Mouse (Mus musculus): ENCODE measurements at regions not wholly inside any gene's neighbourhood (a gene's known extent, or its start where the extent isn't known, plus 50 kb on each side); places are given as distances from the start of the nearest gene placed in this dataset.

- no peak for TF ChIP-seq ZNF384 (IDR thresholded peaks at IDR 0.05; ENCODE audit: low read depth, low read length)
- TF ChIP-seq MAFK (IDR thresholded peaks at IDR 0.05; ENCODE audit: insufficient read depth, low read depth, low read length): no peak
- no peak for TF ChIP-seq ZC3H11A (IDR thresholded peaks at IDR 0.05; ENCODE audit: borderline replicate concordance, low read depth, low read length)
- no peak for TF ChIP-seq CHD2 (IDR thresholded peaks at IDR 0.05; ENCODE audit: low read depth, low read length)
Measured at GRCm38 (mm10) chr3:16070963-16071362, 64.7 kb upstream of the Gm5150 start.

Data from ES-E14 (cell line).